Mouse (Mus musculus): Measurements from ENCODE around the gene Stn1.

- no peak for TF ChIP-seq CTCF (IDR thresholded peaks at IDR 0.05; ENCODE audit: low read depth)
- no peak for TF ChIP-seq EP300 (IDR thresholded peaks at IDR 0.05; ENCODE audit: low read depth)
Observed at GRCm38 (mm10) chr19:47473453-47473852, 63.9 kb downstream of the Stn1 start.

All from liver, embryonic 14.5 days (tissue).